Mouse (Mus musculus): ENCODE results near the gene Phpt1.
"Not testable (repeated sequence)": the region's sequence is repeated elsewhere in the genome, so short reads cannot be mapped to it uniquely, and the experiment has no call there.

Gene Phpt1

DNA sequence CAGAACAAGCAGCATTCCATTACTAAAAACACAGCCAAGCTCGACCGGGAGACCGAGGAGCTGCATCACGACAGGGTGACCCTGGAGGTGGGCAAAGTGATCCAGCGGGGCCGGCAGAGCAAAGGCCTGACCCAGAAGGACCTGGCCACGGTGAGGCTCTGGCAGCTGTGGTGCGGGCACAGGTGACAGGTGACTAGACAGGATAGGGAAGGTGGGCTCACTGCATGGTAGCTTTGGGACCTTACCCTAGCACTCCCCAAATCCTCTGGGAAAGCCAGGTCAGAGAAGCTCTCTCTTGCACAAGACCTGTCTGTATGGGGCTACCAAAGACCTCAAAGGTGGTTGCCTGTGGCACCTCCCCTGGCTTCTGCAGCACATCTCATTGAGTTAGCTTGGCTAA lies 14.5 kb downstream of the Phpt1 start:
- no peak for DNase-seq (ENCODE audit: low read depth, low spot score)

DNA sequence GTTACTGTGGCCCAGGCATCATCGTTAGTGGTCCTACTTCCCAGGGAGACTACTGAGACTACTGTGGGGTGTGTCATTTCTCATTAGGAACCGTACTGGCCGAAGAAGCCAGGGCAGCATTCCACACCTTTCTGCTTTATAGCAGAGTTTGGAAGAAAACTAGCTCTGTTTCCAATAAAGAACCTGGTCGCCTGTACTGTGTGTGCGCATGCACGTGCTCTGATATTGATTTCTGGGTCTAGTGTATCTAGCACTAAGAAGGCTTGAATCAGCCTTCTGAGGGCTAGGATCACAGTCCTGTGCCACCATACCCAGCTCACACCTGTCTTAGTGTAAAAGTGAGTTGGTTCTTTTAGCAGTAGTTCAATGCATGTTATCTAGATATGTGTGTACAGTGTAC lies 16.2 kb downstream of the Phpt1 start:
- no peak for DNase-seq (ENCODE audit: low read depth, low spot score)

GRCm38 (mm10) chr2:25557964-25558360 lies 17.1 kb downstream of the Phpt1 start:
- DNase-seq (ENCODE audit: low read depth, low spot score) = no peak

- peak; percentile 96 for DNase-seq (ENCODE audit: low read depth, low spot score)
Measured at GRCm38 (mm10) chr2:25557221-25557963, 17.6 kb downstream of the Phpt1 start, which contains the start of gene Edf1. Gene Edf1 (plus strand): TSS chr2:25557847.

- DNase-seq (ENCODE audit: low read depth, low spot score) = no peak
Measured at GRCm38 (mm10) chr2:25556296-25556695, 18.7 kb downstream of the Phpt1 start.

- DNase-seq (ENCODE audit: low read depth, low spot score) = not testable (repeated sequence)
Measured at GRCm38 (mm10) chr2:25555479-25555878, 19.5 kb downstream of the Phpt1 start.

GRCm38 (mm10) chr2:25553171-25553786 lies 21.7 kb downstream of the Phpt1 start:
- DNase-seq (ENCODE audit: low read depth, low spot score) = not testable (repeated sequence)

DNA sequence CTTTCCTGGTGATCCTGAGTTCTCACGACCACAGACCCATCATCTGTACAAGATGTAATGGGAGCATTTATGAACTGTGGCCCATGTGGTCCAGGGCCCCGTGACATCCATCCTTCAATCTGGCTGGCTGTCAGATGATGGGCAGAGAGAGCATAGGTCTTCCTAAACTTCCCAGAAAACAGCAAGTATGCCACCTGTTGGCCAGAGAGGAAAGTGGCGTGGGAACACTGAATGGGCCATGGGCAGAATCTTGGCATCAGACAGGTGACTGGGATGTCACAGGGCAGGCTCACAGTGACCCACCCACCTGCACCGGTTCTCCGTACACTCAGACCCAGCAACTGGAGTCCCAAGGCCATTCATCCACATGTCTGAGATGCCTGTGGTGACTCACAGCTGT lies 23.8 kb downstream of the Phpt1 start:
- peak; percentile 54 for DNase-seq (ENCODE audit: low read depth, low spot score)

DNA sequence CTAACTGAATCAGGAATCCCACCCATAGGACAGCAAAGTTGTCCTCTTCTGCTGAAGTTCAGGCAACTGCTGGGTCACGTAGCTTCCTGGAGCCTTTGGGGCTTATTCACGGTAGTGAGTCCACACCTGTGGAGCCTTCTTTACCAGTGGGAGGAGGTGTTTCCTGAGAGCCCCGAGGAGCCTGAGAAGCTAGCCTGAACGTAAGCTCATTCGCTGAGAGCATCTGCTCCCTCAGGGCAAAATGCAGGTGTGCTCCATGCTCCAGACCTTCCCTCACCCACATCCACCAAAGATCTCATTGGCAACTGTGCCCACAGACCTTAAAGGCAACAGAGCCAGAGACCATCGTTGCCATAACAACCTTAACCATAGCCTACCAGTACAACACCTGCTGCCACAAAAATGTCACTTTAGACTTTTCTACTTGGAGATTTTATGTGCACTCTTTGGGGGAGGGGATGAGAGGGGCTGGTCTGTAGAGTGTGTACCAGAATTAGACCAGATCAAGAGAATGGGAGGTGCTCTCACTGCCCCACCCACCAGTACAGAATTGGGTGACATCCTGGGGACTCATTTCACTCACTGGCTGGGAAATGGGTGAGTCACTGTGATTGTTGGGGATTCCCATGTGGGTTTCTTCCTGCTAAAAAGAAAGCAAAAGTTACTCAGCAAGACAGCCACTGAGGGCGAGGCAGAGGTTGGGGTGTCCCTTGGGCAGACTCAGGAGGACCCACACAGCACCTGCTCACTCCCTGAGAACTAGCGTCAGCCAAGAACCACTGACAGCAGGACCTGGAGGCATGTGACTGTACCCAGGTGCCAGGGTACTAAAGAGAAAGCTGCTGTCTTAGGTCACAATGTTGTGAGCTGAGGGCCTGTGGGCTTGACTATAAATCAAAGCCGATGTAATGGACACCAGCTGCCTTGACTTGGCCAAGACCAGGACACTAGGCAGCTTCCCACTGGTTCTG lies 25.7 kb downstream of the Phpt1 start:
- DNase-seq (ENCODE audit: low read depth, low spot score) = no peak

DNA sequence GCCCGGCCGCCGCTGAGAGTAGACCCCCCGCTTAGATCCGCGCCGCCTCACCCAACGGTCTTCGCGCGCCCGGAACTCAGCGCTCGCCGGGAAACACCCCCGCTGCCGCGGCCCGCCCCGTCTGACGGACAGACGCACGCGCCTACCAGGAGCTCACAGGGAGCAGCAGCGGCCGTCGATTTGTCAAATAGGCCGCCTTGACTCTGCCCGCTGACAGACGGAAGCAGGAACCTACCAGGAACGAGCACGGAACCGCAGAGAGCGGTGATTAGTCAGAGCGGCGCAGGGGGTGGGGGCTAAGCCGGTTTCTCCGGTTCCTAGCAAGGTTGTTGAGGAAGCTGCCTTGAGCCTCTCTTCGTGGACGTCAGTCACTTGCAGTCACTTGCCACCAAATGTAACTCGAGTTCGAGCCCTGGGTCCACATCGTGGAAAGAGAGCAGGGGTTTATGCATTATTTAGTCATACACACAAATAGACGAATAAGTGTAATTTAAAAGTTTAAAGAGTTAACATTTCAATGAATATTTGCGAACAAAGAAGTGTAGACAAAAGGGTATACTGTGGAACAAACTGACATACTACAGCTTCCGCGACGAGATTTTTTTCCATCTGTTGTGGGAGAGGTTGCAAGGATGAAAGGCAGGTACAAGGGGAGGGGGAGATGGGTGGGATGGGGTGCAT lies 28.1 kb downstream of the Phpt1 start, which contains the start of gene Traf2:
Traf2 (minus strand) TSS at position 130 of the 681 bp plus-strand sequence.
- peak; percentile 100 for DNase-seq (ENCODE audit: low read depth, low spot score)

DNA sequence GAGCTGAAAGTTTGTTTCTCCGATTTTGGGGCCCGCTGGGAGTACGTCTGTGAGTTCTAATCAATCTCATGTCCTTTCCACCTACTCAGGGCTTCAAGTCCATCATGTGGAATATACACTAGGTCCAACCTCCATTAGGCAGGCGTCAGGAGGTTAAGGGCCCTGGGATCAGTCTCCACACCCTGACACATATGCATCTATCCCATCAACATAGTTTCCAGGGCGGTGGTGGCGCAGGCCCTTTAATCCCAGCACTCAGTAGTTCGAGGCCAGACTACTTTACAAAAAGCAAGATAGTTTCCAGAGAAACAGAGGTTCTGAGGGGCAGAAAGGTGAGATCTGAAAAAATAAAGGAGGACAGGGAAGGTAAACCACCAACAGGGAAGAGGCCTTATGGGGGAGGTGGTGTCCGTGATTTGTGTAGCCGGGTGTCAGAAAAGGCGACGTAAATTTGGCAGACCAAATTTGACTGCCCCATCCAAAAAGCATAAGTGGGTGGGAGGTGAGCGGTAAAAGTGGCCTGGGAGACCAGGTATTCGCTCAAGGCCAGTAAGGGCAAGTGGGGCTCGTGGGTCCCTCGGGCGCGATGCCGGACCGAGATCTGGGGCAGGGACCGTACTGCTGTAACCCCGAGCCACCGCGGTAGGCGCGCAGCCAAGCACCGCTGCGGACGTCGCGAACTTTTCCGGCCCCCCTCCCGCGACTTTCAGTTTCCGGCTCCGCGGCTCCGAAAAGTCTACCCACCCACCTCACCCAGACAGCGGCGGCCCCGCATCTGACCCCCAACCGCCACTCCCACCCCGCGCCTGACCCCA lies 28.8 kb downstream of the Phpt1 start:
- DNase-seq (ENCODE audit: low read depth, low spot score) = peak; percentile 30

DNA sequence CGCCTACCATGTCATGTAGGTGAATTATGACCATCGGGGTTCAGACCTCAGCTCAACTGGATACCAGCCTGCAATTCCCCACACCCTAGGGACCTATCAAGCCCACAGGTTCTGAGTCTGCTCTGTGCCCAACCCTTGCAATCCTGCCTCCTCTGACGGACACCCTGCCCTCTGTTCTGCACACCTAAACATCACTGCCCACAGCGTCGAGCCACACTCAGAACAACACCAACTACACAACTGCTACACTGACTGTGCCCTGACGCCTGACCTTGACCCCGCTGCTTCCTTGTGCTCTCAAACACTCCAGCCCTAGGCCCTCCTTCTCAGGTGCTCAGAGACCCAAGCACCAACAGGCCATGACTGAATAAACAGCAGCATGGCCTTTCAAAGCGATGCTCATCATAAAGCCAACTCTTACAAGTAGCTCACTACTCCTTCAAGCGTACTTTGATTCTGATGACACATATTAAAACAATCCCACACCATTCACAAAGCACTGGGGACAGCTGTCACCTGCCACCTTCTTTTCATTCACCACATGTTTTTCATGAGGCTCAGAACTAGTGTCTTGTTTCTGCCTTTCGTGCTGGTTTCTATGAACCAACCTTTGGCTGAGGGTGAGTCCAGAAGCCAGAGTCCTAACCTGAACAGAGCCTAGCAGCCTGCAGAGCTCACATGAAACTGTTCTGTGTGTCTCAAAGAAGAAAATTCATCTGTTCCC lies 33.2 kb downstream of the Phpt1 start:
- DNase-seq (ENCODE audit: low read depth, low spot score) = peak; percentile 16

GRCm38 (mm10) chr2:25540541-25540948 lies 34.5 kb downstream of the Phpt1 start:
- no peak for DNase-seq (ENCODE audit: low read depth, low spot score)

GRCm38 (mm10) chr2:25536531-25536930 lies 38.5 kb downstream of the Phpt1 start:
- no peak for DNase-seq (ENCODE audit: low read depth, low spot score)

DNA sequence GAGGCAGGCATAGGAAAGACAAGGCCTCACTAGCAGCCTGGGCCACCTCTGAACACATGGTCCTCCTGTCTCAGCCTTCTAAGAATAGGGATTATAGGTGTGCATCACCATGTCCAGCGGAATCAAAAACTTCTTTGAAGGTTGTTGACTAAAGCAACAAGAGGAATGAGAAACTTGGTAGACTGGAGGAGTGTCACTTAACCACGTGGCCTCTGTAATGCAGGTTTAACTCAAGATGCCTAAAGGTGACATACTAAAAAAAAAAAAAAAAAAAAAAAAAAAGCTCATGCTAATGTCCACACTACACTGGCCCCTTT lies 40.2 kb downstream of the Phpt1 start:
- DNase-seq (ENCODE audit: low read depth, low spot score) = no peak

DNA sequence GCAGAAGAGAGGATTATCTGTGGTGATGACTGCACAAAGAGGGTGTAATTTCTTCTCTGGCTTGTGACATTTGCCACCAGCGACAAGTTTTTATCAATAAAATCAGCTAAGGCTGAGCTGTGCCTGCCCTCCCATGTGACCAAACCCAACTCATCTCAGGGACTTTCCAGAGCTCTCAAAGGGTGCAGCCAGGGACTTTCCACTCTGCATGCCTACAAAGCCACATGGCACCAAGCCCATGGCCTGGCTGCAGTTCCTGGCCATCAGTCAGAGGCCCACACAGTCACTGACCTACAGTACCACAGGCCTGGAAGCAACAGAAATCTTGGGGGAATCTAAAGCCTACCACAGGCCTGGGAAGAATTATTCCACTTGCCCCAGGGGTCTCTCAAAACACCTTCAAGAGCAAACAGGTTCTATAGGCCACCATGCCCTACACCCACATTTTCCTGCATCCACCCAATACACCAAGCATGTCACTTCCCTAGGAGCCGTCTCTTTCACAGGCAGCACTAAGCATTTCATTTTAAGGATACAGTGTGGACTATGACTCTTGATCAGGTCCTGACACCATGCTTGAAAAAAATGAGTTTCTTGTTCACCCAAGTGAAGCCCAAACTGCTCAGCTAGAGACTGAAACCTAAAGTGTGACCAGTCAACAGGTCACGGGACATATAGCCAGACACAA lies 40.7 kb downstream of the Phpt1 start:
- no peak for DNase-seq (ENCODE audit: low read depth, low spot score)

GRCm38 (mm10) chr2:25533707-25534106 lies 41.3 kb downstream of the Phpt1 start:
- no peak for DNase-seq (ENCODE audit: low read depth, low spot score)

DNA sequence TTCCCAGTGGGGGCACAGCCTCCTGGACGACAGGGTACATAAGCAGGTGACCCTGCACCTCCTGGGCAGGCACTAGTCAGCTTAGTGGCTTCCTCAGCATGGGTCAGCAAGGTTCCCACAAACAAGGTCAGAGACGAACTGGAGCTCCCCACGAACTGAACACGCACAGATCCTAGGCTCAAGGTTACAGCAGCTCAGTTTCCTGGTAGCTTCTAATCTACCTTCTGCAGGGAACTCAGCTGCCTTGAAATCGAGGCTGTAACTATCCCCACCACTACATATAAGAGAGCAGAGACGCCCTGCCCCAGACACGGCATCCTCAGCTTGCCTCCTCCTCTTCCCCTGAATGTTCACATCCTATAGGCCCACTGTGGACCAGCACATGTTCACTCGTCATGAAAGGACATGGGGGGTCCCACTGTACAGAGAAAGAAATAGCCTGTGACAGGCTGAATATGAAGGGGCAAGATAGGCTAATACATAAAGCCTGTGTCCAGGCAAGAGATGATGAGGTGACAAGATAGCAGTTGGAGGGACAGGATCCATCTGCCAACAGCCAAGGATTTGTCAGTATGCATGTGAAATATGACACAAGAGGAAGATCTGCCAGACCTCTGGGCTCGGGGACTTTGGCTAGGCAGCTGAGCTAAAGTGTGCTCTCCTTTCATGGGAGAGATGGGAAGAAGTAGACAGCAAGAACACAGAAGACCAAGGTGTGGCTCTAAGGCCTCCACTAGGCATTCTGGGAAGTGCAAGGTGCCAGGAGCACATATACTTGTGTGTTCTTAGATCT lies 48.3 kb downstream of the Phpt1 start:
- DNase-seq (ENCODE audit: low read depth, low spot score) = no peak

Measured in ZHBTc4 (cell line).